Mouse (Mus musculus): ENCODE results near the gene Dbx2. TPM values are rescaled to one million over a fixed set of nuclear protein-coding genes. Genes with fewer than 3 reads are reported as not detected.

Dbx2 gene
- polyA plus RNA-seq (2015; fragmentation: Nextera tagmentation; extraction: Ambion mirVana): not detected in 2 replicates

GRCm38 (mm10) chr15:95655860-95656259 lies at the start of gene Dbx2:
Gene Dbx2, minus strand, starts transcription at chr15:95655960.
- Histone ChIP-seq H3K4me1 (peaks cover 13% of the 10 kb centered on the region), H3K27ac (replicated peaks) (no peak within 1 kb of the TSS), H3K9ac (no peak within 1 kb of the TSS), H3K4me3 (peak within 1 kb of the TSS; percentile 49), H3K27me3 (replicated peaks) (peaks cover 67% of the 10 kb centered on the region), H3K9me3 (no peaks in the 10 kb centered on the region), H3K36me3 (no peaks in the 10 kb centered on the region), H3K4me2 (peak within 1 kb of the TSS; percentile 70)
- no peak for ATAC-seq (ENCODE audit: extremely low read depth, insufficient number of reproducible peaks, low FRiP score, low TSS enrichment)
- 74% methylated on average over 5 of the region's 5 CpGs for WGBS

- ATAC-seq (ENCODE audit: extremely low read depth, insufficient number of reproducible peaks, low FRiP score, low TSS enrichment): no peak
- Histone ChIP-seq H3K9ac (no peak overlapping the region), H3K4me3 (no peak overlapping the region), H3K36me3 (no peaks in the 10 kb centered on the region), H3K27ac (replicated peaks) (no peak overlapping the region), H3K9me3 (no peaks in the 10 kb centered on the region), H3K27me3 (replicated peaks) (no peaks in the 10 kb centered on the region), H3K4me2 (no peak overlapping the region), H3K4me1 (no peaks in the 10 kb centered on the region)
- 79% methylated on average over 9 of the region's 9 CpGs for WGBS
Measured at GRCm38 (mm10) chr15:95702206-95702605, 46.4 kb upstream of the Dbx2 start.

GRCm38 (mm10) chr15:95701573-95701972 lies 45.8 kb upstream of the Dbx2 start:
- H3K9me3 ChIP-seq: no peaks in the 10 kb centered on the region
- H3K27me3 ChIP-seq (replicated peaks): no peaks in the 10 kb centered on the region
- WGBS: 62% methylated on average over 4 of the region's 4 CpGs
- no peaks in the 10 kb centered on the region for H3K36me3 ChIP-seq
- ATAC-seq (ENCODE audit: extremely low read depth, insufficient number of reproducible peaks, low FRiP score, low TSS enrichment): no peak
- no peaks in the 10 kb centered on the region for H3K4me1 ChIP-seq
- no peak overlapping the region for H3K4me2 ChIP-seq
- H3K9ac ChIP-seq: no peak overlapping the region
- no peak overlapping the region for H3K4me3 ChIP-seq
- no peak overlapping the region for H3K27ac ChIP-seq (replicated peaks)

- Histone ChIP-seq H3K27ac (replicated peaks) (no peak overlapping the region), H3K9ac (no peak overlapping the region), H3K4me3 (no peak overlapping the region), H3K4me1 (no peaks in the 10 kb centered on the region), H3K27me3 (replicated peaks) (no peaks in the 10 kb centered on the region), H3K4me2 (no peak overlapping the region), H3K36me3 (no peaks in the 10 kb centered on the region), H3K9me3 (no peaks in the 10 kb centered on the region)
- 80% methylated on average over 12 of the region's 12 CpGs for WGBS
- no peak for ATAC-seq (ENCODE audit: extremely low read depth, insufficient number of reproducible peaks, low FRiP score, low TSS enrichment)
Measured at GRCm38 (mm10) chr15:95699371-95699770, 43.6 kb upstream of the Dbx2 start.

GRCm38 (mm10) chr15:95693759-95694158 lies 38.0 kb upstream of the Dbx2 start:
- Histone ChIP-seq H3K4me3 (no peak overlapping the region), H3K4me2 (no peak overlapping the region), H3K27me3 (replicated peaks) (no peaks in the 10 kb centered on the region), H3K36me3 (no peaks in the 10 kb centered on the region), H3K9me3 (no peaks in the 10 kb centered on the region), H3K9ac (no peak overlapping the region), H3K4me1 (no peaks in the 10 kb centered on the region), H3K27ac (replicated peaks) (no peak overlapping the region)
- no peak for ATAC-seq (ENCODE audit: extremely low read depth, insufficient number of reproducible peaks, low FRiP score, low TSS enrichment)
- WGBS: 71% methylated on average over 3 of the region's 3 CpGs

GRCm38 (mm10) chr15:95691594-95691993 lies 35.8 kb upstream of the Dbx2 start:
- H3K4me3 ChIP-seq: no peak overlapping the region
- no peak overlapping the region for H3K9ac ChIP-seq
- no peak overlapping the region for H3K27ac ChIP-seq (replicated peaks)
- no peaks in the 10 kb centered on the region for H3K4me1 ChIP-seq
- WGBS: 72% methylated on average over 8 of the region's 8 CpGs
- H3K4me2 ChIP-seq: no peak overlapping the region
- ATAC-seq (ENCODE audit: extremely low read depth, insufficient number of reproducible peaks, low FRiP score, low TSS enrichment): no peak
- H3K36me3 ChIP-seq: no peaks in the 10 kb centered on the region
- no peaks in the 10 kb centered on the region for H3K27me3 ChIP-seq (replicated peaks)
- H3K9me3 ChIP-seq: no peaks in the 10 kb centered on the region

GRCm38 (mm10) chr15:95691129-95691528 lies 35.4 kb upstream of the Dbx2 start:
- no peak overlapping the region for H3K4me3 ChIP-seq
- H3K4me1 ChIP-seq: no peaks in the 10 kb centered on the region
- no peak overlapping the region for H3K9ac ChIP-seq
- H3K27ac ChIP-seq (replicated peaks): no peak overlapping the region
- no peaks in the 10 kb centered on the region for H3K27me3 ChIP-seq (replicated peaks)
- ATAC-seq (ENCODE audit: extremely low read depth, insufficient number of reproducible peaks, low FRiP score, low TSS enrichment): no peak
- H3K4me2 ChIP-seq: no peak overlapping the region
- no peaks in the 10 kb centered on the region for H3K9me3 ChIP-seq
- no peaks in the 10 kb centered on the region for H3K36me3 ChIP-seq
- WGBS: 60% methylated on average over 5 of the region's 5 CpGs

GRCm38 (mm10) chr15:95682620-95683019 lies 26.9 kb upstream of the Dbx2 start:
- 72% methylated on average over 4 of the region's 4 CpGs for WGBS
- peaks cover 4% of the 10 kb centered on the region; the same call in 1 of the 2 replicates for H3K9me3 ChIP-seq
- no peaks in the 10 kb centered on the region for H3K27me3 ChIP-seq (replicated peaks)
- ATAC-seq (ENCODE audit: extremely low read depth, insufficient number of reproducible peaks, low FRiP score, low TSS enrichment): no peak
- no peaks in the 10 kb centered on the region for H3K36me3 ChIP-seq
- H3K4me3 ChIP-seq: no peak overlapping the region
- no peaks in the 10 kb centered on the region for H3K4me1 ChIP-seq
- no peak overlapping the region for H3K27ac ChIP-seq (replicated peaks)
- no peak overlapping the region for H3K4me2 ChIP-seq
- H3K9ac ChIP-seq: no peak overlapping the region

GRCm38 (mm10) chr15:95675645-95676044 lies 19.9 kb upstream of the Dbx2 start:
- Histone ChIP-seq H3K4me3 (no peak overlapping the region), H3K27me3 (replicated peaks) (no peaks in the 10 kb centered on the region), H3K4me2 (no peak overlapping the region), H3K9ac (no peak overlapping the region), H3K4me1 (no peaks in the 10 kb centered on the region), H3K36me3 (no peaks in the 10 kb centered on the region), H3K27ac (replicated peaks) (no peak overlapping the region), H3K9me3 (no peaks in the 10 kb centered on the region)
- WGBS: 33% methylated on average over 4 of the region's 4 CpGs
- ATAC-seq (ENCODE audit: extremely low read depth, insufficient number of reproducible peaks, low FRiP score, low TSS enrichment): no peak

- no peaks in the 10 kb centered on the region for H3K27me3 ChIP-seq (replicated peaks)
- H3K4me3 ChIP-seq: no peak overlapping the region
- no peaks in the 10 kb centered on the region for H3K36me3 ChIP-seq
- no peak overlapping the region for H3K9ac ChIP-seq
- no peak overlapping the region for H3K4me2 ChIP-seq
- 83% methylated on average over 2 of the region's 2 CpGs for WGBS
- no peak for ATAC-seq (ENCODE audit: extremely low read depth, insufficient number of reproducible peaks, low FRiP score, low TSS enrichment)
- H3K9me3 ChIP-seq: no peaks in the 10 kb centered on the region
- H3K27ac ChIP-seq (replicated peaks): no peak overlapping the region
- H3K4me1 ChIP-seq: no peaks in the 10 kb centered on the region
Measured at GRCm38 (mm10) chr15:95675176-95675575, 19.4 kb upstream of the Dbx2 start.

- no peak overlapping the region for H3K4me3 ChIP-seq
- no peaks in the 10 kb centered on the region for H3K27me3 ChIP-seq (replicated peaks)
- 38% methylated on average over 8 of the region's 8 CpGs for WGBS
- ATAC-seq (ENCODE audit: extremely low read depth, insufficient number of reproducible peaks, low FRiP score, low TSS enrichment): no peak
- H3K36me3 ChIP-seq: no peaks in the 10 kb centered on the region
- no peak overlapping the region for H3K9ac ChIP-seq
- no peak overlapping the region for H3K4me2 ChIP-seq
- no peaks in the 10 kb centered on the region for H3K9me3 ChIP-seq
- H3K4me1 ChIP-seq: no peaks in the 10 kb centered on the region
- H3K27ac ChIP-seq (replicated peaks): no peak overlapping the region
Measured at GRCm38 (mm10) chr15:95667209-95667608, 11.4 kb upstream of the Dbx2 start.

GRCm38 (mm10) chr15:95665002-95665401 lies 9.2 kb upstream of the Dbx2 start:
- 82% methylated on average over 4 of the region's 4 CpGs for WGBS
- Histone ChIP-seq H3K9me3 (no peaks in the 10 kb centered on the region), H3K27ac (replicated peaks) (no peak overlapping the region), H3K4me1 (no peaks in the 10 kb centered on the region), H3K36me3 (no peaks in the 10 kb centered on the region), H3K4me2 (no peak overlapping the region), H3K27me3 (replicated peaks) (no peaks in the 10 kb centered on the region; the same call in 1 of the 2 replicates), H3K4me3 (no peak overlapping the region), H3K9ac (no peak overlapping the region)
- ATAC-seq (ENCODE audit: extremely low read depth, insufficient number of reproducible peaks, low FRiP score, low TSS enrichment): no peak
